Mouse (Mus musculus) CH12.LX (cell line): ENCODE data around the gene E130114P18Rik. TPM values are rescaled to one million over a fixed set of nuclear protein-coding genes. Genes with fewer than 3 reads are reported as not detected.

ENCODE experiments used
- DNase-seq: peaks from one replicate; pipeline ENCODE4 v3.0.0-alpha.2; 2013; ENCODE audit errors: extremely low read depth
- H3K27ac ChIP-seq: 2 replicates; pipeline ENCODE4 v1.5.1; 2012; ENCODE audit warnings: low read depth, mild to moderate bottlenecking, control low read depth, moderate library complexity; ENCODE audit not compliant: insufficient read depth
- H3K27me3 ChIP-seq: replicated peaks from 2 replicates; pipeline ENCODE3; 2012; ENCODE audit warnings: inconsistent platforms
- H3K36me3 ChIP-seq, 2 experiments: replicated peaks in 1 of 2; 2 replicates each; pipeline versions ENCODE3 to v1.6.1; 2012; ENCODE audit warnings: inconsistent platforms in 1 of 2, low read length in 1 of 2, mild to moderate bottlenecking in 1 of 2, mixed read lengths in 1 of 2, moderate library complexity in 1 of 2; ENCODE audit not compliant: control insufficient read depth in 1 of 2, insufficient read depth in 1 of 2
- H3K4me1 ChIP-seq, 2 experiments: 2 replicates each; pipeline ENCODE4 v1.6.1; 2012; ENCODE audit warnings: inconsistent platforms in 1 of 2, moderate library complexity in 1 of 2; ENCODE audit not compliant: insufficient read depth in 2 of 2, control insufficient read depth in 1 of 2
- H3K4me2 ChIP-seq: 2 replicates; pipeline ENCODE4 v1.6.1; 2012; ENCODE audit warnings: low read depth, mild to moderate bottlenecking, control low read depth; ENCODE audit not compliant: poor library complexity, insufficient read depth, severe bottlenecking
- H3K4me3 ChIP-seq, 3 experiments: fragments of 150-350 bp in 1 of 3; sonication (generic) in 1 of 3; replicated peaks in 1 of 3; 2 replicates each; pipeline versions ENCODE3 to v1.5.1; 2011 to 2012; ENCODE audit warnings: low read depth in 2 of 3, low read length in 2 of 3, mild to moderate bottlenecking in 2 of 3, moderate library complexity in 2 of 3, control low read depth in 1 of 3, improper control_type of control experiment in 1 of 3, inconsistent platforms in 1 of 3, mixed read lengths in 1 of 3; ENCODE audit not compliant: poor library complexity in 1 of 3
- H3K79me2 ChIP-seq: replicated peaks from 2 replicates; pipeline ENCODE4 v1.6.1; 2012; ENCODE audit warnings: mild to moderate bottlenecking, moderate library complexity; ENCODE audit not compliant: control insufficient read depth, poor library complexity, insufficient read depth, severe bottlenecking; ENCODE audit errors: extremely low read depth
- H3K9ac ChIP-seq: 2 replicates; pipeline ENCODE4 v1.6.1; 2012; ENCODE audit warnings: low read depth, mild to moderate bottlenecking, control low read depth, moderate library complexity; ENCODE audit not compliant: insufficient read depth
- H3K9me3 ChIP-seq: replicated peaks from 2 replicates; pipeline ENCODE3; 2012; ENCODE audit warnings: low read length, inconsistent platforms, mixed read lengths
- CHD1 ChIP-seq: IDR thresholded peaks from 2 replicates; pipeline ENCODE4 v1.6.1; 2012; ENCODE audit warnings: low read depth, low read length, improper control_type of control experiment, inconsistent platforms
- CHD2 ChIP-seq: IDR thresholded peaks from 2 replicates; pipeline ENCODE4 v1.6.1; 2011; ENCODE audit warnings: low read length, improper control_type of control experiment
- CTCF ChIP-seq, 2 experiments: IDR thresholded peaks in 1 of 2; conservative IDR thresholded peaks in 1 of 2; 2 replicates each; pipeline ENCODE4 v1.5.1; 2011 to 2012; ENCODE audit warnings: low read depth in 2 of 2, low read length in 2 of 2, improper control_type of control experiment in 1 of 2, inconsistent platforms in 1 of 2, mild to moderate bottlenecking in 1 of 2, moderate library complexity in 1 of 2
- E2F4 ChIP-seq: IDR thresholded peaks from 2 replicates; pipeline ENCODE4 v1.6.1; 2011; ENCODE audit warnings: low read depth, low read length, improper control_type of control experiment; ENCODE audit not compliant: insufficient replicate concordance
- ELF1 ChIP-seq: IDR thresholded peaks from 2 replicates; pipeline ENCODE4 v1.6.1; 2014; ENCODE audit warnings: low read depth, mild to moderate bottlenecking, inconsistent platforms, low read length, improper control_type of control experiment
- EP300 ChIP-seq: IDR thresholded peaks from 2 replicates; pipeline ENCODE4 v1.6.1; 2011; ENCODE audit warnings: low read length, improper control_type of control experiment
- ETS1 ChIP-seq: conservative IDR thresholded peaks from 2 replicates; pipeline ENCODE4 v1.6.1; 2012; ENCODE audit warnings: low read depth, mild to moderate bottlenecking, inconsistent platforms, low read length, improper control_type of control experiment, moderate library complexity
- HCFC1 ChIP-seq: IDR thresholded peaks from 2 replicates; pipeline ENCODE4 v1.6.1; 2012; ENCODE audit warnings: low read depth, mild to moderate bottlenecking, inconsistent platforms, low read length, improper control_type of control experiment
- IRF4 ChIP-seq: IDR thresholded peaks from 2 replicates; pipeline ENCODE4 v1.6.1; 2014; ENCODE audit warnings: low read depth, mild to moderate bottlenecking, inconsistent platforms, low read length, improper control_type of control experiment
- JUN ChIP-seq: IDR thresholded peaks from 2 replicates; pipeline ENCODE4 v1.6.1; 2011; ENCODE audit warnings: low read depth, mild to moderate bottlenecking, low read length, improper control_type of control experiment, moderate library complexity; ENCODE audit not compliant: insufficient read depth
- JUND ChIP-seq: conservative IDR thresholded peaks from 2 replicates; pipeline ENCODE4 v1.6.1; 2011; ENCODE audit warnings: low read depth, low read length, improper control_type of control experiment
- MAFK ChIP-seq: IDR thresholded peaks from 2 replicates; pipeline ENCODE4 v1.6.1; 2011; ENCODE audit warnings: low read length, improper control_type of control experiment; ENCODE audit not compliant: insufficient replicate concordance
- MAX ChIP-seq: IDR thresholded peaks from 2 replicates; pipeline ENCODE4 v1.6.1; 2011; ENCODE audit warnings: low read length, improper control_type of control experiment
- MEF2A ChIP-seq: IDR thresholded peaks from 2 replicates; pipeline ENCODE4 v1.6.1; 2014; ENCODE audit warnings: low read depth, mild to moderate bottlenecking, inconsistent platforms, low read length, improper control_type of control experiment, borderline replicate concordance
- MXI1 ChIP-seq: IDR thresholded peaks from 2 replicates; pipeline ENCODE4 v1.6.1; 2011; ENCODE audit warnings: mild to moderate bottlenecking, low read depth, low read length, improper control_type of control experiment
- MYC ChIP-seq: IDR thresholded peaks from 2 replicates; pipeline ENCODE4 v1.6.1; 2011; ENCODE audit warnings: low read depth, mild to moderate bottlenecking, improper control_type of control experiment, low read length
- NRF1 ChIP-seq: IDR thresholded peaks from 2 replicates; pipeline ENCODE4 v1.6.1; 2014; ENCODE audit warnings: low read depth, mild to moderate bottlenecking, inconsistent platforms, low read length, improper control_type of control experiment, moderate library complexity
- PAX5 ChIP-seq: IDR thresholded peaks from 2 replicates; pipeline ENCODE4 v1.6.1; 2012; ENCODE audit warnings: low read length, inconsistent platforms, mixed read lengths
- POLR2A ChIP-seq: IDR thresholded peaks from 2 replicates; pipeline ENCODE4 v1.6.1; 2011; ENCODE audit warnings: low read depth, mild to moderate bottlenecking, improper control_type of control experiment, low read length
- POLR2AphosphoS2 ChIP-seq: IDR thresholded peaks from 2 replicates; pipeline ENCODE4 v1.6.1; 2011; ENCODE audit warnings: low read depth, low read length, improper control_type of control experiment
- RAD21 ChIP-seq: IDR thresholded peaks from 2 replicates; pipeline ENCODE4 v1.6.1; 2011; ENCODE audit warnings: low read depth, mild to moderate bottlenecking, low read length, improper control_type of control experiment, moderate library complexity
- SIN3A ChIP-seq: IDR thresholded peaks from 2 replicates; pipeline ENCODE4 v1.6.1; 2012; ENCODE audit warnings: low read length, improper control_type of control experiment, inconsistent platforms
- SMC3 ChIP-seq: IDR thresholded peaks from 2 replicates; pipeline ENCODE4 v1.6.1; 2011; ENCODE audit warnings: low read depth, low read length, improper control_type of control experiment
- TBP ChIP-seq: conservative IDR thresholded peaks from 2 replicates; pipeline ENCODE4 v1.6.1; 2011; ENCODE audit warnings: low read depth, low read length, improper control_type of control experiment
- UBTF ChIP-seq: IDR thresholded peaks from 2 replicates; pipeline ENCODE4 v1.6.1; 2012; ENCODE audit warnings: low read depth, mild to moderate bottlenecking, inconsistent platforms, low read length, improper control_type of control experiment, moderate library complexity
- USF1 ChIP-seq: IDR thresholded peaks from 2 replicates; pipeline ENCODE4 v1.6.1; 2014; ENCODE audit warnings: low read depth, mild to moderate bottlenecking, inconsistent platforms, low read length, improper control_type of control experiment
- ZC3H11A ChIP-seq: IDR thresholded peaks from 2 replicates; pipeline ENCODE4 v1.6.1; 2012; ENCODE audit warnings: low read depth, mild to moderate bottlenecking, inconsistent platforms, low read length, improper control_type of control experiment
- ZNF384 ChIP-seq: IDR thresholded peaks from 2 replicates; pipeline ENCODE4 v1.6.1; 2012; ENCODE audit warnings: low read depth, low read length, improper control_type of control experiment, inconsistent platforms
- dilution Hi-C: fragments of 300-500 bp; cut with MboI; formaldehyde crosslinking; loops from 2 replicates; pipeline ENCODE4 v1.14.3; 2020; ENCODE audit warnings: low sequenced_read_pairs; ENCODE audit not compliant: extremely low pct_unique_long_range_greater_than_20kb, extremely low pct_ligation_motif_present
- in situ Hi-C: fragments of 300-500 bp; cut with MboI; formaldehyde crosslinking; loops from 3 replicates; pipeline ENCODE4 v1.14.3; 2019; ENCODE audit warnings: low sequenced_read_pairs, low pct_ligation_motif_present, low pct_unique_long_range_greater_than_20kb, mixed read lengths
- polyA plus RNA-seq: library from polyadenylated mRNA; unstranded; fragments of >175 nt; gene quantifications from 2 replicates; pipeline ENCODE4 v1.2.1, GENCODE M21; 2012; ENCODE audit warnings: low read depth; ENCODE audit not compliant: insufficient read length
- total RNA-seq, 2 experiments: library from RNA; depleted of rRNA; stranded (reverse); fragments of 300-350 nt in 1 of 2; fragments of >200 nt in 1 of 2; gene quantifications; 2 replicates each; pipeline ENCODE4 v1.2.3; 2012 to 2014

The E130114P18Rik gene
- total and polyA plus RNA-seq, 3 experiments: not detected

GRCm38 (mm10) chr4:97564656-97565055 is 213.2 kb downstream of the E130114P18Rik start:
- in situ Hi-C loops: no loop called here
- Histone ChIP-seq H3K4me1 (no peaks in the 10 kb centered on the region), H3K79me2 (no peaks in the 10 kb centered on the region), H3K27me3 (no peaks in the 10 kb centered on the region), H3K4me3 (no peak overlapping the region), H3K4me2 (no peak overlapping the region), H3K27ac (no peak overlapping the region), H3K36me3 (no peaks in the 10 kb centered on the region), H3K9me3 (peaks cover 36% of the 10 kb centered on the region), H3K9ac (no peak overlapping the region)
- no peak for TF ChIP-seq CHD2
- TF ChIP-seq SMC3: peak; percentile 29
- TF ChIP-seq POLR2A: no peak
- TF ChIP-seq MAFK: no peak
- TF ChIP-seq UBTF: no peak
- TF ChIP-seq ZC3H11A: no peak
- TF ChIP-seq ETS1: no peak
- TF ChIP-seq MAX: no peak
- TF ChIP-seq IRF4: no peak
- peak; percentile 46 for TF ChIP-seq RAD21
- TF ChIP-seq HCFC1: no peak
- TF ChIP-seq NRF1: no peak
- no peak for TF ChIP-seq MXI1
- peak; percentile 7 to 34; a peak in 2 of 4 replicates for TF ChIP-seq CTCF (conservative IDR thresholded peaks at IDR 0.05 in 1 of 2, IDR thresholded peaks at IDR 0.05 in 1 of 2; ENCODE audit: low read depth in 2 of 2, low read length in 2 of 2)
- TF ChIP-seq ZNF384: no peak
- dilution Hi-C loops: no loop called here
- DNase-seq: peak; percentile 1

GRCm38 (mm10) chr4:97564199-97564598 is 213.7 kb downstream of the E130114P18Rik start:
- dilution Hi-C loops: no loop called here
- in situ Hi-C loops: no loop called here

More at GRCm38 (mm10) chr4:97564199-97564598, 213.7 kb downstream of the E130114P18Rik start:
- no peaks in the 10 kb centered on the region for H3K27me3 ChIP-seq
- no peaks in the 10 kb centered on the region for H3K79me2 ChIP-seq
- TF ChIP-seq PAX5 (no peak), POLR2A (no peak), ZNF384 (no peak), EP300 (no peak), JUND (no peak), JUN (no peak), CHD1 (no peak), TBP (no peak), MYC (no peak), RAD21 (no peak), POLR2AphosphoS2 (no peak), CHD2 (no peak), HCFC1 (no peak), NRF1 (no peak), MAFK (no peak), MEF2A (no peak), ELF1 (no peak), USF1 (no peak), SIN3A (no peak), E2F4 (no peak)
- peaks cover 36% of the 10 kb centered on the region for H3K9me3 ChIP-seq
- no peak overlapping the region for H3K4me3 ChIP-seq
- no peak overlapping the region for H3K27ac ChIP-seq
- H3K4me1 ChIP-seq: no peaks in the 10 kb centered on the region
- no peaks in the 10 kb centered on the region for H3K36me3 ChIP-seq
- H3K9ac ChIP-seq: no peak overlapping the region
- no peak for DNase-seq
- no peak overlapping the region for H3K4me2 ChIP-seq
